Mouse (Mus musculus): Measurements from ENCODE around the gene Zfp62. TPM values are rescaled to one million over a fixed set of nuclear protein-coding genes. Genes with fewer than 3 reads are reported as not detected.

Gene Zfp62
- total RNA-seq, 2 experiments from 2014 or later = 27.4 to 28.3 TPM

DNA sequence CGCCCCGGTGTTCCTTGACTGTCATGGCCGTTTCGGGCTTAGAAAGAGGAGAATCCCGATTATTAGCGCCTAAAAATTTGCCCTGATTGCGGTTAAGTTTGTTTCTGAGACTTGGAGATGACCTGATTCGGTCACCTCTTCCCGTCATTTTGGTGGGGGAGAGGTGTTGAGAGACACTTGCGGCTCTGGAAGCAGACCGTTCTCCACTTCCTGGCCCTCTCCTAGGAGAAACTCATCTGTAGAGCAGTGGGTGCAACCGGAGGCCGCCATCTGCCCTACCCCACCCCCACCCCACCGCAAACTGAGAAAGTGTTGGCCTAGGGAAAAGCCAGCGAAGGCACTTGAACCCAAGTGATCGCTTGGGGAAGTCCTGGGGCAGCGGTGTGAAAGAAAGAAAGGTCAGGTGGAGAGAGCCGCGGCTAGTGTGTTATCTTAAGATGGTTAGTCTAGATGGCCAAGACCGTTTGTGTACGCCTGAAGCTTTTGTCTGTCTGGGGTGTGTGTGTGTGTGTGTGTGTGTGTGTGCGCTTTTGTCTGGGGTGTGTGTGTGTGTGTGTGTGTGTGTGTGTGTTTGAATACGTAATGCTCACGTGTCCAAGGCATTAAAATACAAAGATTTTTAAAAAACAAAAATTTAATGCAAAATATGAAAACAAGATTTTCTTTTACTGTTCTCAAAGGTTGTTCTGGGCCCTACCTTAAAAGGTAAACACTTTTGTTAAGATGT is 842 bp downstream of the Zfp62 start:
- no peak for DNase-seq (ENCODE audit: low spot score)

DNA sequence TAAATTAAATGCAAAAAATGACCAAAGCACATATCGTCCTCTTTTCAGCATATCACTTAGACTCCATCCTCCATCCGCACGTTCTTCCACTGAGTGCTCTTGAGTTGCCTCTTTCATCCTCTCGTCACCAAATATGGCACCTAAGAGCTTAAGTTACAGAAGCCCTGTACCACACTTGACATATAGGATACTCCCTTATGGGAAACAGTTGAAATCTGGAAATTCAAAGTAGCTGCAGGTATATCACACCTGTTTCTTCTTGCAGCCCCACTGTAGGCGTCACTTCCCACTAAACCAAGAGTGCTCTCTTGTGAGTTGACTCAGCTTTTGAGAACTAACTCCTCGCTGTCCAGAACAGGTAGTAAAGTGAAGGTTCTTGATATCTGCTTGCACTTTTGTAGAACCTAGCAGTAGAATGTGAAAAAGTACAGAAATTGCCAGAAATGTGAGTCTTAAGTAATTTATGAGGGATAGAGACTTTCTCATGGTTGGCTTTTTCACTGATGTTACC is 2.0 kb downstream of the Zfp62 start:
- DNase-seq (ENCODE audit: low spot score) = no peak

DNA sequence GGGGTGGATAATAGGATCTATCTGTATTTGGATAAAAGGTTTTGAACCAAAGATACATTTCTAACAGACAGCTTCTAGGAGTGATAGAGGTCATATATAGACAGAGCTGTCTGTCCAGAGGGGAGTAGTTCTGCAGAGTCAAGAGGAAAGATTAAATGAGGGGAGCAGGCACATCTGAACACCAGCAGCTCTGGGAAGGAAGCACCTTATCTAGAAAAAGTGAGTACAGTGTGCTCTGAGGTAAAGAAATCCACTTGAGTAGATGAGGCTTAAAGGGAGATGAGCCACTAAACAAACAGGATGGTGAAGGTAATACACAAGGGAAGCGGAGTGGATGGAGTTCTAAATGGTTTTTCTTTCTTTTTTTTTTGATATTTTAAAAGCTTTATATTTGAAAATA is 4.4 kb downstream of the Zfp62 start:
- DNase-seq (ENCODE audit: low spot score) = no peak

DNA sequence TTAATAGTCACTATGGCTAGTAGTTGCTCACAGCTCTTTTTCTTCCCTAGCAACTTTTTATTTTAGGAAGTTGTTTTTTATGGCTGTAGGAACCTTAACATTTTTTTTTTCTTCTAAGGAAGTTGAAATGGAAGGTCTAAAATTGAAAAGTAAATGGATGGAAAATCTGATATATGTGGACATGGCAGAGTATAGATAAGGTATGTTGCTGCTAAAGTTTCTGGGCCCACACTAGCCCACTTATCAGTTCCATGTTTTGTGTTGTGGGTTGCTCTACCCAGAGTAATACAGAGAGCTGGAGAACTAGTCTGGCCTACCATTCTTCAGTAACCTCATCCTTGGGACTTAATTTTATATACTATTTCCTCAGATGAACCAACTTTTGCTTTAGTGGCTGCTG is 9.5 kb downstream of the Zfp62 start:
- no peak for DNase-seq (ENCODE audit: low spot score)

DNA sequence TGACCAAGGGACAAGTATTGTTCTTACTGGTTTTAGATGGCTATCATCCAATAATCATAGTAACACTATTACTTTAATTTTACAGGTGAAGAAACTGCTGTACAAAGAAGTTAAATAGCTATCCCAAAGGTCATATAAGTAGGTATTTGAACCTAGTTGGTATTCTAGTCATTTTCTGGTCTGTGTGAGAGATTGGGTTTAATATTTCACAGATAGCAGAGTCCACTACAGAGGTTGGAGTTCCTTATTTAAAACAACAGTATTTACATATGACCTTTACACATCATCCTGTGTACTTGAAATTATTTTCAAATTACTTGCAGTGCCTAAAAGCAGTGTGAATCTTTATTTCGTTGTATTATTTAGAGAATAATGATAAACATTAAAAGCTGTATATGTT is 10.4 kb downstream of the Zfp62 start:
- DNase-seq (ENCODE audit: low spot score) = no peak

DNA sequence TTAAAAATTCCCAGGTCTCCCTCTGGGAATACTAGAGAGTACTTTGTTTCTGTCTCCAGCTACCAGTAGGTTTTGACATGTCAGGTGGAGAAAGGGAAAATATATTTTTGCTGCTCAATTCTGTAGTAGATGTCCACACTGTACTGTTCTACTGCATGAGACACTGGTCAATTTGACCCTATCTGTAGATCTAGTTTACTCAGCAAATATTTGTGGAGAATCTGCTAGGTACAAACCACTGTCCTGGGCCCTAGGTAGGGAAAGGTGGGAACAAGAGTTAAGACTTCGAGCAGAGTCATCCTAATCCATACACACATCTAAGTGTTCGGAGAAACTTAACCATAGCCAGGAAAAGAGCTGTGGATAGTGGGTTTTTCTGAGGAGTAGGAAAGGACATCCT is 16.2 kb downstream of the Zfp62 start:
- no peak for DNase-seq (ENCODE audit: low spot score)

DNA sequence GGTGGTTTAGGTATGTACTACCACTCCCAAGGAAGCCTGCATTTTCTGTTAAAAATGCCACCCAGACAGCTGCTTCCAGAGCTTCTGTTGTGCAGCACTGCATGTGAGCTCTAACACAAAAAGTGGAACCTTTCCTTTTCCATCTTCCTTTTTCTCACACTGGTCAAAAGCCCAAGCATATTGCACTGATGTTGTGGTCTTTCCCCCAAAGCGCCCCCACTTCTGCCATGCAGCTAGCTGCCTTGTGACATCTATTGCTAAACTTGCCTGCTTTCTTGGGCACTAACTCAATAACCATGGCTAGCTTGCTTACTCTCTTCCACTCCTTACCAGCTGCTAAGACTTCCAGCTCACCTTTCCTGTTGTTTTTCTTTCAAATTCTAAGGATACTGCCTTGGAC is 21.4 kb downstream of the Zfp62 start:
- no peak for DNase-seq (ENCODE audit: low spot score)

DNA sequence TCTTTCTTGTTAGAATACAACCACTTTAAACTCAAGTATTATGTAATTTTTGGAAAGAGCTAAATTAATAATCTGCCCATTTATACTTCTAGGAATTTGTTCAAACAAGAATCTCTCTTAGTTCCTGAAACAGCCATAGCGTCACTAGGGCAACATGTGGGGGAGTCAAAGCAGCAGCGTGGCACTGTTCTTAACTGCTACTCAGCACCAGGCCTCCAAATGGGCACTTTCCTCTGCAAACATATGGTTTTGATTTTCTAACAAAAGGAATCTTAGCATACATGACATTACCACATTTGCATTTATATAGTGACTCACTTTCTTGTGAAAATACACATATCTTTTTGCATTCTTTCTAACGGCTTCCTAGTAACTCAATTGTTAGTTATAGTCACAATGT is 29.7 kb downstream of the Zfp62 start:
- DNase-seq (ENCODE audit: low spot score) = no peak

DNA sequence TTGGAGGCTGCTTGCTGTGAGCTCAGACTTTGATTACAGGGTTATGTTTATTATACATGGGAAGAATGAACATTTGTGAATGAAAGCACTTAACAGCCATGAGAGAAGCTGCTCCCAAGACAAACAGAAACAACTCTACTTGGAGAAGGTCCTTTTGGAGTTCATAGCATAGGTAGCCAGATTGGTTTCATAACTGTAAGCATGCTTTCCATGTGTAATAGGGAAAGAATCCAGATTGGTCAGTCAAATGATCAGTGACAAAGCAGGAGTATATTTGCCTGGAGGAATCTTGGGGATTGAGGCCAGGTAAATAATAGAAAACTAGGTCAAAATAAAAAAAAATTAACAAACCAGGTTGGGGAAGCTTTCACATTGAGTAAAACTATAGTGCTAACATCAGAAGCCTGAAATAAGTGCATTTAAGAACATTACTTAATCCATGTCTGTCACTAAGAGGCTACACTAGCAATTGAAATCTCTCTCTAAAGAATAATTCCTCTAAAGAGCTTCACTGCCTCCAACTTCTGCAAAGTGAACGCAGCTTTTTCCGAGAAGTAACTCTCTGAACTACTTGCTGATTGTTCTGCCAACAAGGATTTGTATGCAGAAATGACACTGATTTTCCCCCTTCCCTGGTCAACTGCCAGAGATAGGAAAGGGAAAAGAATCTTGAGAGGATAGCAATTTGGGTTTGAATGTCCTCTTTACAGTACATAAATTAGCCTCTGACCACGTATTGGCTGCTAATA is 32.5 kb downstream of the Zfp62 start:
- no peak for DNase-seq (ENCODE audit: low spot score)

DNA sequence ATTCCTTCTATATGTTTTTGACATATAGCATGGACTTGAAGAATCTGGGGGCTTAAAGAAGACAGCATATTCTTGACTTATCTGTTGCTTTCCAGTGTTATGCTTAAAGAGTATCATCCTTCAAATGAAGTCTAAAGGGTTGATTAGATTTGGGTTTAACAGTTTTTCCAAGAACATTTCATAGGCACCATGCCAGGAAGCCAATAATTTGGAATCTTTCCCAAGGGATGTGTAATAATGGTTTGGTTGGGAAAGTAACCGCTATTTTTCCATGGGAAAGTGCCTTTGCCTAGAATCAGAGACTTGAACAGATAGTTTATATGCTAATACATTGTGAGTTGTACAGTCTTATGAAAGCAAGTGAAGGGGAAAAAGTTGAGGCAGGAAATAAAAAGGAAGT is 33.8 kb downstream of the Zfp62 start:
- no peak for DNase-seq (ENCODE audit: low spot score)

DNA sequence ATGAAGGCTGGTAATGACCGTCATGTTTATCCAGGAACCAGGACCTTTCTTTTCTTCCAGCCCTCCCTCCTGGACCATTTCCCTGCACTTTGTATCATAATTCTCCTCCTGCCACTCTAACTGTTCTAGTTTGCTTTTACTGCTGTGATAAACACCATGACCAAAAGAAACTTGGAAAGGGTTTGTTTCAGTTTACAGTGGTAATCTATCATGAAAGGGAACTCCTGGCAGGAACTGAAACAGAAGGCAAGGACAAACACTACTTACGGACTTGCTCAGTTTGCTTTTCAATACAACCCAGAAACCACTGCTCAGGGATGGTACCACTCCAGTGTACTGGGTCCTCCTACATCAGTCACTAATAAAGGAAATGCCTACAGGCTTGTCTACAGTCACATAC is 34.4 kb downstream of the Zfp62 start:
- no peak for DNase-seq (ENCODE audit: low spot score)

DNA sequence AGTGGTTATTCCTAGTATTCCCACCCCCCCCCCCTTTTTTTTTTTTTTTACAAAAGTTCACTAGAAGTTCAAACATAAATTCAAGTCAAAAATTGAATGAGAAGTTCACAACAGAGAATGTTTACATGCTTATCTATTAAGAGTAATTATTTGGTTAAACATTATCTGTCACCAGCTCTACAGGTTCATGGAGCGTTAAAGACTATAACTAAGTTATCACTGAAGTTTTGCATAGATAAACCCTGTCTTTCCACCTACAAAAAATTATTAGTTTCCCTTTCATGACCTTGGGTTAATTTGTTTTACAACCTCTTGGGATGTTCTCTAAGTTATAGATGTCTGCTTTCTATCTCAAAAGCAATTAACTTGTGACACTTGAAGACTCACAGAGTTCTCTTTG is 37.2 kb downstream of the Zfp62 start:
- DNase-seq (ENCODE audit: low spot score) = no peak

DNA sequence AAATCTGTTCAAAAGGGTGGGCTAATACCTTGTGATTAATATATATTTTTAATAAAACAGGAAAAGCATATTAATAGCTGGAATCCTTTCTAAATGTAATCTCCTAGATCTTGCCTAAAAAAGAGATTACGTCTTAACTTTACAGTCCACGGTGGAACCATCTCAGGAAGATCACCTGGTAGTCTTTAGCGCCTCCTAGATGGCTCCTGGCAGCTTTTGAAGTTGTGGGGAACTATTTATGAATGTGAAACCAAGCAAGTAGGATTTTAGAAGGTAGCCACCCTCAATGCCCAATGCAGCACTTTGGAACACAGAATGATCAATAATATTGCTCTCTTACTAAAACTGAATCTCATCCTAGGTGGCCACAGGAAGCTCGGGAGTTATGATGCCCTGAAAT is 37.8 kb downstream of the Zfp62 start:
- DNase-seq (ENCODE audit: low spot score) = no peak

DNA sequence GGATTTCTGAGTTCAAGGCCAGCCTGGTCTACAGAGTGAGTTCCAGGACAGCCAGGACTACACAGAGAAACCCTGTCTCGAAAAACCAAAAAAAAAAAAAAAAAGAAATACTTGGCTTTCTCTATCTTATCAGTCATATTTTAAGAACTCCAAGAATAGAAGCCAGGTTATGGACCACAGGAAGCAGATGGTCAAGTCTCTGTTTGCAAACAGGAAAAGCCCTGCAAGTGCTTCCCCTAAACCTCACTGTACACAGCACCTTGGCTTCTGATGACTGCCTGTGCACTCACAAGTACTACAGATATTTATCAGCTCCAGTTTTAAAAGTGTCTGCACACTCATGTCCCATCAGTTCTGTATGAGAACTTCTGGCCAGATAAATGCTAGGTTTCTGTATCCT is 38.4 kb downstream of the Zfp62 start:
- no peak for DNase-seq (ENCODE audit: low spot score)

DNA sequence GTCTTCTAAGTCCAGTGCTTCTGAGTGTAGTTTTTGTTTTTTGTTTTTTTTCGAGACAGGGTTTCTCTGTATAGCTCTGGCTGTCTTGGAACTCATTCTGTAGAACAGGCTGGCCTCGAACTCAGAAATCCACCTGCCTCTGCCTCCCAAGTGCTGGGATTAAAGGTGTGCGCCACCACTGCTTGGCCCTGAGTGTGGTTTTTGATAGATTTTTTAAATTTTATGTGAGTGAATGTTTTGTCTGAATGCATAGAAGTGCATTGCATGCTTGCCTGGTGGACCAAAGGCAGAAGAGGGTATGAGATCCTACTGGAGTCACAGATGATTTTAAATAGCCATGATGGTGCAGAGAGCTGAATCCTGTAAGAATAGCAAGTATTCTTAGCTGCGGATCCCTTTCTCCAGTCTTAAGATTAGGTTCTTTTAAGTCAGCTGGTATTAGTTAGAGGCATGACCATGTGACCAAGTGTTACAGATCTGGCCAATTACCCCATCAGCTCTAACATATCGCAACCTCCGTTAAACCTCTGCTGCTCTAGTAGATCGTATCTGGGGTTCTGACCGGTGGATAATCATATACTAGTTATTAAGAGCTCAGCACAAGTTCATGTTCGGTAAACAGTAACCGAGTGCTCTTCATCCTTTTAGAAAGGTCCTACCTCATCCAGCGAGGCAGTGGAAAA is 40.0 kb downstream of the Zfp62 start:
- no peak for DNase-seq (ENCODE audit: low spot score)

DNA sequence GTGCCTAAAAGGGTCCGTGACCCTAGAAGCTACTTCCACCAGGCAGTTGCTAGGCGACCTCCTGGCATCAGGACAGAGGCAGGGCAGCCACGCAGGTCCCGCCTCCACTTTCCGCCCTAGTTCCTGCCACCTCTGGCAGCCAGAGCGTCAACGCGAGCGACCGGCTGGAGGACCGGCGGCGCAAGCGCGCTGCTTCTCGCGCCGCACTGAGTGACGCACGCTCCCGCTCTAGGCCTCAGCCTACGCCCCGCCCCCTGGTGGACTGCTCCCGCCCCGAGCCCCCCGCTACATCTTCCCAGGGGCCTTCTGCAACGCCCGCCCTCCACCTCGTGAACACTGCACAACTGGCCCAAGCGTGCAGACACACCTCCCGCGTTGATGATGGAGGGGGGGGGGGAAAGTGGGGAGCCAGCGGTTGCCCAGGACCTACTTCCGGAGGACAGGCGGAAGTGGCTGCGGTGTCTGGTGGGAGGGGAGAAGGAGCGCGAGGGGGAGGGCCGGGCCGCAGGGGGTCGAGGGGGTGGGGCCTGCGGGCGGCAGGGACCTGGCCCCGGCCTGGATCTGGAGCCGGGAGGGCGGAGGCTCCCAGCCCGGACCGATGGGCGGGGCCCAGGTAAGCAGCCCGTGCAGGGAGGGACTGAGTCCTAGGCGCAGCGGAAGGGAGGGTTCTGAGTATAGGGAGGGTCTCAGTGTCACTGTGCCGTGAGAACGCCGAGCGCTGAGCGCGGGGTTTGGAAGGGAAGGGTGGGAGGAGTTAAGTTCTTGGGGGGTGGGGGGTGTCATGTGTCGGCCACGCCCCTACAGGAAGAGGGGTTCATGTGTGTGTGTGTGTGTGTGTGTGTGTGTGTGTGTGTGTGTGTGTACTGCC is 40.9 kb downstream of the Zfp62 start, which contains the start of gene Mgat1:
Mgat1 (plus strand) TSS at position 465 of the 868 bp plus-strand sequence.
- DNase-seq (ENCODE audit: low spot score) = peak; percentile 92

DNA sequence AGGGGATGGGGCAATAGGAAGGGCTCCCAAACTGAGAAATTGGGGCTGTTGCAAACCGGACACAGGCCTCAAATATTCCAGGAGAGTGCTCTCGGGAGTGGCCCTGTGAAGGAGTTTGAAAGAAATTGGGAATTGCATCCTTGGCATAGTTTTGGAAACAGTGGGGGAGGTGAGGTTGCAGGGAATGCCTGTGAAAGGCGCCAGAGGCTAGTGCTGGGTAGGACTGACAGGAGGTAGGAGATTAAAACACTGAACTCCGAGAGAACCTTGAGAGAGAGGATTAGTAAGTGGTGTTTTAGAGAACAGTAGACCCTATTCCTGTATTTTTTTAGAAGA is 41.5 kb downstream of the Zfp62 start:
- DNase-seq (ENCODE audit: low spot score) = no peak

DNA sequence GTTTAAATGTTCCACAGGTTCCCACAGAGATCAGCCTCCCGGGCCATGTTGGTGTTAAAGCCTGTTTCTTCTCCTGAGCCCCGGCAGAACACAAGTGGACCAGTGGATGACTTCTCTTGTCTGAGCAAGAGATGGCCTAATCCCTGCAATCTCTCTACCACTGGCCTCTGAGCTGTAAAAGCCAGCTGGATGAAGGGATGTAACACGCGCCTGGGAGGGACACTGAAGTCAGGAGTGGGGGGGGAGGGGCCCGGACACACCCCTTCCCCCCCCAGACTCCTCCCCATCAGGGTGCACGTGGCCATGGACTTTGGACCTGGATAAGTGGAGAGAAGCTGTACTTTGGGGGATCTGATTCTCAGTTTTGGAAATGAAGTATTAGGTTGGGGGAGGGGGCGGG is 42.1 kb downstream of the Zfp62 start:
- no peak for DNase-seq (ENCODE audit: low spot score)

DNA sequence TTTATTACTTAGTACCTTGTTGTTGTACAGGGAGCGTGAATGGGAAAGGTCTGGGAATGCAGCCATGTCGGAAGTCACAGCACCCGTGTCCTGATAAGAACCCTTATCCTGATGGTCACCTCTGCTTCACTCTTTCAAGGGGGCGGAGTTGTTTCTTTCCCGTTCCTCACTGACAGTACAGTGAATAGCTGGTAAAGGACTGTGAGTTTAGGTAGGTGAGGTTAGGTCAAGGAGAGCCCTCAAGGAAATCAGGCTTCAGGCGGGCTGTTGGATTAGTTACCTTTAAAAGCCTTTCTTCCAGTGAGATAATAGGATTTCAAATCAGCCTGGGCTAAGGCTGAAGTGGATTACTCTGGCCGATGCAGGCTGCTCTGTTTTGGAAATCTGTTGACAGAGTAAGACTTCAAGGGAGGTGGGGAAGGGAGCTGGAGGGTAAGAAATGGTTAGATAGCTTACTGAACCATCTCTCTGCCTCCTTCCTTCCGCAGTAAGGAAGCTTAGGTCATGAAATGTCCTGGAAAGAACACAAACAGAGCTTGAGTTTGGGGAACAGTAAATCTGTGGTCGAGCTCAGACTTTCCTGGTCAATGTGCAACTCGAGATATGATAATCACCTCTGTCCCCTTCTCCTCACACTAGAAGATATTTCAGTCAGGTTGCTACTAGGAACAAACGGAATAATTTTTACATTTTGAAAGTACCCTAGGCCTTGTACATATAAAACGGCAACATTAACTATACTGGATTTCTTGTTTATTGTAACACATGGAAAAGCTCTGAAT is 42.7 kb downstream of the Zfp62 start:
- no peak for DNase-seq (ENCODE audit: low spot score)

DNA sequence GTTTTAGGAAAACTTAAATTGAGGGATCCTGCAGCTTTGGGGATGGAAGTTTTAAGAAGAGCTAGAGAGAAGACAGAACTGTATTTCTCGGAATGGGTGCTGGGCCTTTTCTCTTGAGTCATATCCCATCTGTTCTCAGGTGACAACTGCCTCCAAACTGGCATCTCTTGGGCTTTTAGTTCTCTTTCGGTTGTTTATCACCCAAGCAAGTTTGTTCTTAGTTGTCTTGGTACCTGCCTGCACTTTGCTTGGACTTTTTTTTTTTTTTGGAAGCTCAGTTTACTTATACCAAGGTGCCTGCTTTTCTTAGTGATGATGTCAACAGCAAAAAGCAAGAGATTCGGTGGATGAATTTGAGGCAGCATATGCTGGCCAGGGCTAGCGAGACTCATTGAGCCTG is 43.4 kb downstream of the Zfp62 start:
- no peak for DNase-seq (ENCODE audit: low spot score)

DNA sequence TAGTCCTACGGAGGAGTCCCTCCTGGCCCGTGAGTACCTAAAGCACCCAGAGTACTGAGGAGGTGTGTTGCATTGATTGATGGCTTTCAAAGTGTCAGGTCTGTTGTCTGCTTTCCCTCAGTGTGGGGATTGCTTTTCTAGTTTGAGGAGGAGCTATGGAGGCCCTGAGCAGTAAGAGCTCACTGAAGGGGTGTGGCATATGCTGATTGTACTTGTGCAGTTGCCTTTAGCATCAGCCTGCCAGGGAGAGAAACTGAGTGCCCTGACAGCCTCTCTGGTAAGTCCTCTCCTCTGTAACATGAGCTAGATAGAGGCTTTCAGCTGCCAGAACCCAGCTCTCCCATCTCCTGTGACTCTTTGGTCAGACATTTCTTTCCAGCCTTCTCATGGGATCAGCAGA is 44.2 kb downstream of the Zfp62 start:
- DNase-seq (ENCODE audit: low spot score) = no peak

All from gastrocnemius, adult 18-20 months (tissue).